Mouse (Mus musculus) mesoderm, embryonic 11.5 days (tissue): ENCODE results near the gene Tmem121b.

Source experiments
- DNase-seq: peaks from one replicate; pipeline ENCODE4 v3.0.0-alpha.2; 2012; ENCODE audit warnings: low read depth, low spot score

Tmem121b gene

GRCm38 (mm10) chr6:120492499-120493373 is 871 bp downstream of the Tmem121b start:
- DNase-seq, result peak; percentile 62

- no peak for DNase-seq
Measured at GRCm38 (mm10) chr6:120491862-120492498, 1.6 kb downstream of the Tmem121b start.

- DNase-seq, result no peak
Measured at GRCm38 (mm10) chr6:120491064-120491463, 2.5 kb downstream of the Tmem121b start.

GRCm38 (mm10) chr6:120489461-120489860 is 4.1 kb downstream of the Tmem121b start:
- DNase-seq, result no peak

GRCm38 (mm10) chr6:120488647-120489046 is 5.0 kb downstream of the Tmem121b start:
- no peak for DNase-seq

GRCm38 (mm10) chr6:120486051-120486510 is 7.5 kb downstream of the Tmem121b start:
- no peak for DNase-seq

GRCm38 (mm10) chr6:120485038-120485437 is 8.6 kb downstream of the Tmem121b start:
- no peak for DNase-seq

GRCm38 (mm10) chr6:120483211-120483626 is 10.4 kb downstream of the Tmem121b start:
- no peak for DNase-seq

GRCm38 (mm10) chr6:120482756-120483155 is 10.9 kb downstream of the Tmem121b start:
- no peak for DNase-seq

- no peak for DNase-seq
Measured at GRCm38 (mm10) chr6:120482021-120482420, 11.6 kb downstream of the Tmem121b start.

GRCm38 (mm10) chr6:120481538-120481937 is 12.1 kb downstream of the Tmem121b start:
- DNase-seq, result no peak

- no peak for DNase-seq
Measured at GRCm38 (mm10) chr6:120480361-120480760, 13.2 kb downstream of the Tmem121b start.

- no peak for DNase-seq
Measured at GRCm38 (mm10) chr6:120479302-120479701, 14.3 kb downstream of the Tmem121b start.

- DNase-seq, result no peak
Measured at GRCm38 (mm10) chr6:120475288-120475687, 18.3 kb downstream of the Tmem121b start.

- no peak for DNase-seq
Measured at GRCm38 (mm10) chr6:120473427-120473826, 20.2 kb downstream of the Tmem121b start.

GRCm38 (mm10) chr6:120472455-120473140 is 21.0 kb downstream of the Tmem121b start:
- no peak for DNase-seq

- DNase-seq, result peak; percentile 46
Measured at GRCm38 (mm10) chr6:120471991-120472441, 21.6 kb downstream of the Tmem121b start.

GRCm38 (mm10) chr6:120470666-120471065 is 22.9 kb downstream of the Tmem121b start:
- no peak for DNase-seq

GRCm38 (mm10) chr6:120469770-120470169 is 23.8 kb downstream of the Tmem121b start:
- DNase-seq, result no peak

GRCm38 (mm10) chr6:120469268-120469667 is 24.3 kb downstream of the Tmem121b start:
- no peak for DNase-seq

- no peak for DNase-seq
Measured at GRCm38 (mm10) chr6:120468259-120468658, 25.3 kb downstream of the Tmem121b start.
